Mouse (Mus musculus) cerebellum, postnatal 25 days (tissue): ENCODE data around the gene Cxcr4.
"Not testable (repeated sequence)": the region's sequence is repeated elsewhere in the genome, so short reads cannot be mapped to it uniquely, and the experiment has no call there.

ENCODE experiments used
- DNase-seq, 2 experiments: peaks; one replicate each; pipeline ENCODE4 v3.0.0; 2021; ENCODE audit warnings: mixed read lengths in 2 of 2

Gene Cxcr4

DNA sequence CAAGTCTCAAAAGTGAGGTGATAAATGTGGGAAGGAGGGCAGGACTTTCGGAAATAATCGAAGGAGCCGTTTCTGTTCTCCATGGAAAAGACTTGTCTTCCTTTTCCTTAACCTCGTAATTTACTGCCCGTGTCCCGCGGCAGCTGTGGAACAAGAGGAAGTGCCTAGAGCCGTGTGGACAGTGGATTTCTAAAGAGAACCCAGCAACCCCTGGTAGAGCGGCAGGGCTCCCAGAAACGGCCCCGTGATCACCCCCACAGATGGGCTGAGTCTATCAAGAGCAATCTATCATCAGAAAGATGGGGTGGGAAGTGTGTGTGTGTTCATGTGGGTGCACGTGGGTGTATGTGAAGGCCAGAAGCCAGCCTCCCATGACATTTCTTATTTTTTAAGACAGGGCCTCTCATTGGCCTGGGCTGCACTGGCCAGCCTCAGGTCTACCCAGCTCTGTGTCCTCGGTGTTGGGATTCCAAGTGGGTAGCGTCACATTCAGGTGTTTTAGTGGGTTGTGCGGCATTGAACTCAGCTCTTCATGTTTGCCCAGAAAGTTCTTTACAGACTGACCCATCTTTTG, 5.2 kb upstream of the Cxcr4 start:
- no peak for DNase-seq

DNA sequence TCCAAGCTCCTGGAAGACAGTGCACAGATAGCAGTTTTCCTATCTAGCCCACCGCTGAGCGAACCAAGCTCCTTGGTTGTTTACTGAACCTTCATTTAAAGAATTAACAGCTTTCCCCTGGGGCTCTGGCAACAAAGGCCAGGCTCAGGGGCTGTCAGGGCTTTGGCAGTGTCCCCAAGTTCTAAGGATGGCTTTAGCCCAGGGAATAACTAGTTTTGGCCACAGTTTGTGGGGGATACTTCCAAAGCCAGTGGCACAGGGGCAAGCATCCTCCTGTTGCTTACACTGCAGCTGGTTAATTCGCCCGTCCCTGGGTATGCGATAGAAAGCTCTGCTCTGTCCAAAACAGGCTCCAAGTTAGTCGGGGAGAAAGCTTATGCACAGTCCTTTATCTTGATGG, 3.4 kb upstream of the Cxcr4 start:
- DNase-seq, result no peak

DNA sequence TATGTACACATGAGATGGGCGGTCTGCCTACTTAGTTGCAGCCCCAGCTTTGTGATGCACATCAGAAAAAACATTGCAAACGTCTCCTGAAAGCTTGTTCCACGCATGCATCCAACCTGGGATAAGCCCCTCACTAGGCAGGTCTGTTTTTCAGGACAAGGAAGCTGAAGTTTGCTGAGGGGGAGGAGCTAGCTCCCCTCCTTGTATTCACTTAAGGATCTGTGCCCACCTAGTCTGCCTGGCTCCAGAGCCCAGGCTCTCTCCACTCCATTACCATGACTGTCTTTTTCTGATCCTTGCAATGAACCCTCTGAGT, 3.0 kb upstream of the Cxcr4 start:
- no peak for DNase-seq

DNA sequence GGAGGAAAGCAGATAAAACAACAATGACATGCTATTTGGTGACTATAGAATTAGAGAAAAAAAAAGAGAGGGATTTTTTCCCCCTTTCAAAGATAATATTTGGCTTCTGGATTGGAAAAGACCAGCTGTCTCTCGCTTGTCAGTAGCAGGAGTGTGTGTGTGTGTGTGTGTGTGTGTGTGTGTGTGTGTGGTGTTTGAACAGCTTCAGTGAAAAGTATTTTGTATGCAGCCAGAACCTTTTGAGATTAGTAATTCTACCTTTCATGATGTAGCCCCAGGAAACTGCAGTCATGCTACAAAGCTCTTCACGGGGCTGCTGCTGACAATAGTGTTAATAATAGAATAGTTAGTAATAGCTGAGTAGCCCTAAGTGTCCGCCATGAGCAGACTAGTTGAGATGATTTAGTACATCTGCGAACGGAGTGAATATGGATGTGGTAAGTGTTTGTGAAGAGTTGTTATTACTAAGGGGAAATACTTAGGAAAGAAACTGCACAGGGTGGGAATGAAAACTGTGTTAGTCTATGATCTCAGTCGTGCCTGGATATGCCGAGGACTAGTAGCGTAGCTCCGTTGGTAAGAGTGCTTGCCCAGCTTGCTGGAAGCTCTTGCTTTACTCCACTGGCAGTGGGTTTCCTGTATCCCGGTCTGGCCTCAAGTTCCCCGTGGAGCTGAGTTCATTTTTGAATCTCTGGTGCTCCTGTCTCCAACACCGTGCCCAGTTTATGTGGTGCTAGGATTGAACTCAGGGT, 2.4 kb upstream of the Cxcr4 start:
- DNase-seq, result no peak

DNA sequence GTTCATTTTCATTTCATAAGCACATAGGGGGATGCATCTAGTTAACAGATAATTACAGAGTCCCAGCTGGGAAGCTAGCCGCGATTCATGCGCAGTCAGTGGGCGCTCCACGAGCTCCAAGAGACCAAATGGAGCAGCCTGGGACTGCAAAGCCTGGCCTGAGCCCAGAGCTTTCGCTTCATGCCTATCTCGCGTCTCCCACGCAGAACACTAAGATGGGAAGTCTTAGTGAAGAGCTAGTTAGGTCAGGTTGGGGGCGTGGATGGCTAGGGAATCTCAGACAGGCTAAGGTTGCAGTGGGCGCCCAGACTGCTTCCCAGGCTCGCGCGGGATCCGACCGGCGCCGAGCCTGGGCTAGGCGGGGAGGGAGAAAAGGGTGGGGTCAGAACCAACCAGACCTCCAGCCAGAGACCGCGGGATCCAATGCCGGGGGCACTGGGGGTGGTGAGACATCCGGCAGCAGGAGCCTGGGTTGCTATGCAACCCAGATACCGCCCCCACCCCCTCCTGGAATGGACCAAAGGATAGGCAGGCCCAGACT, 938 bp upstream of the Cxcr4 start:
- peak; percentile 25 to 26 for DNase-seq

DNA sequence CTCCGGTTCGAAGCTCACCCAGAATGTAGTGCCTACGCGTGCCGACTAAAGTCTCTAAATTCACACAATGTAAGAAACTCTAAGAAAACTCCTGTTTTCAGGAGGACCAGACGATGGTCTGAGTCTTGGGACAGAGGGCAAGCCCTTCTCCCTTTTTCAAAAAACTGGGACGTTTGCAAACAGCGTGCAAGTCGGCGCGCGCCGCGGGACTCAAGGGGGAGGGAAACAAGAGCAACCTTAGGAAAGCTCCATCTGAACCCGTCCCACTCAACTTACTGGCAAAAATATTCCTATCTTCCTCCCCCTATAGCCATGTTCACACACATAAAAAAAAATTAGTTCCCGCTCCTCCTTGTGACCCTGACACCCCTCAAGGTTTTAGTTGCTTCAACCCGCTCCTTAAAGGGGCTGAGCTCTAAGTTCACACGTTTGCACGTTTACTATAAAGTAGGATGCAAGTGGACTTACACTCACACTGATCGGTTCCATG, 327 bp downstream of the Cxcr4 start:
- DNase-seq, result no peak

DNA sequence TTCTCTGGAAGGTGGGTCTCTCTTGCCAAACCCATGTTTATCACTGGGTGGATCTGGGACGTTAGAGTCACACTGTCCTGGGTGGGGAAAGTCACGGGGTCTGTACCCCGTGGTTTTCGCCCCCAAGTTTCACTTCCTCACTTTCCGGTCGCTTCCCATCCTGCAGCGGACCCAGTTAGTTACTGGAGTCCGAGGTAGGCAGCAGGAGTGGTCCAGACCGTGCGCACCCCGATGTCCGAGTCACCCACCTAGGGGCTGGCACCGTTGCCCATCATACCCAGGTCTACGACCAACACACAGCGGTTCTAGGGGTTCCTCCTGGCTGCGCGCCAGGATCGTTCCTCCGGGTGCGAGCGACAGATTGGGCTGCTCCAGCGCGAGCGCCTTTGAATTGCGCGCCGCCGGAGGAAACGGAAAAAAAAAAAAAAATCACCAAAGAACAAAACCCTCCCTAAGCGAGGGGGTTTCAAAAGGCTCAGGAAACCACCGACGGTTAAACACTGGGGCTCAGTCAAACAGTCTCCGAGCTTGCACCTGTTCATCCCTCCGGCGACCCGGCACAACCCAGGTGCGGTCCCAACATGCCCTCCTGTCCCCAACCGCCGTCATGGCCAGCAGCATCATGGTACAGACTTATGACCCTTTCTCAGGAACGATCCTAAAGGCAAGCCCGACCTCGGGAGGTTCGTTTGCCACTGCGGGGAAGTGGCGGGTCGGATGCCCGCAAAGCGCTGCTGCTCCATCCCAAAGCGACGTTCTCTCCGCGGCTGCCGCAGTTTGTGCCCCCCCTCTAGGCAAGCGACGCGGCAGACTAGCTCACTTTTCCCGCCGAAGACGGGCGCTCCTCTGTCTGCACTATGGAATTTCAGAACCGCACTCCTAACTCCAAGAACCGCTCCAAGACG, 1.0 kb downstream of the Cxcr4 start:
- peak; percentile 19 to 47 for DNase-seq

DNA sequence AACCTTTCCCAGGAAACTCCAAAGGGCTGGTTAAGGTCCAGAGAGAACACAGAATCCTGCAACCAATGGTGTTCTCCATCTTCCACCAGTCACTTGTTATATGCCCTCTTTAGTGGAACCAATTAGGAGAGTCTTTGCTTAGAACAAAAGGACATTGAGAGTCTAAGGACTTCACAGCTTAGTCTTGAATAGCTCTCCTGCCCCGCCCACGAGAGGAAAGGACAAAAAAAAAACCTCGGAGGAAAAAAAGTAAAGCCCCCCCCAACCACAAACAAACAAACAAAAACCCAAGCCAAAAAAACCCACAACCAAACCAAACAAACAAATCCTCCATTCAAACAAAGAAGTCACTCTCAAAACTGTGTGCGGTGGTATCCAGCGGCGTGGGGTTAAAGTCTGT, 2.1 kb downstream of the Cxcr4 start:
- DNase-seq, result no peak

DNA sequence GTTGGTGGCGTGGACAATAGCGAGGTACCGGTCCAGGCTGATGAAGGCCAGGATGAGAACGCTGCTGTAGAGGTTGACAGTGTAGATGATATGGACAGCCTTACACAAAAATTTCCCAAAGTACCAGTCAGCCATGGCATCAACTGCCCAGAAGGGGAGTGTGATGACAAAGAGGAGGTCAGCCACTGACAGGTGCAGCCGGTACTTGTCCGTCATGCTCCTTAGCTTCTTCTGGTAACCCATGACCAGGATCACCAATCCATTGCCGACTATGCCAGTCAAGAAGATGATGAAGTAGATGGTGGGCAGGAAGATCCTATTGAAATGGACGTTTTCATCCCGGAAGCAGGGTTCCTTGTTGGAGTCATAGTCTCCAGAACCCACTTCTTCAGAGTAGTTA, 2.6 kb downstream of the Cxcr4 start:
- DNase-seq, result no peak

DNA sequence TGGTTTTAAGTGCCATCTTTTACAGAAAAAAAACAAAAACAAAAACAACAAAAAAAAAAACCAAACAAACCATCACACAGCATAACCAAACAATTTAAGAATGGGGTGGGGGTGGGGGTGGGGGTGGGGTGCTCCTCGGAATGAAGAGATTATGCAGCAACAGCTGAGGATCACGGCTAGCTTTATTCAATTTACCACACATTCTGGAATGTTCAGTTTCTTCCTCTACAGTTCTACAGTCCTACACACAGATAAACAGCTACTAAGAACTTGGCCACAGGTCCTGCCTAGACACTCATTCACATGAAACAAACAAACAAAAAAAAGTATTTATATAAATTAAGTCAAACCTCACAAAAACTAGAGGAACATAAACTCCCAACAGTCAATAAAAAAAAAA, 3.8 kb downstream of the Cxcr4 start:
- DNase-seq, result no peak

DNA sequence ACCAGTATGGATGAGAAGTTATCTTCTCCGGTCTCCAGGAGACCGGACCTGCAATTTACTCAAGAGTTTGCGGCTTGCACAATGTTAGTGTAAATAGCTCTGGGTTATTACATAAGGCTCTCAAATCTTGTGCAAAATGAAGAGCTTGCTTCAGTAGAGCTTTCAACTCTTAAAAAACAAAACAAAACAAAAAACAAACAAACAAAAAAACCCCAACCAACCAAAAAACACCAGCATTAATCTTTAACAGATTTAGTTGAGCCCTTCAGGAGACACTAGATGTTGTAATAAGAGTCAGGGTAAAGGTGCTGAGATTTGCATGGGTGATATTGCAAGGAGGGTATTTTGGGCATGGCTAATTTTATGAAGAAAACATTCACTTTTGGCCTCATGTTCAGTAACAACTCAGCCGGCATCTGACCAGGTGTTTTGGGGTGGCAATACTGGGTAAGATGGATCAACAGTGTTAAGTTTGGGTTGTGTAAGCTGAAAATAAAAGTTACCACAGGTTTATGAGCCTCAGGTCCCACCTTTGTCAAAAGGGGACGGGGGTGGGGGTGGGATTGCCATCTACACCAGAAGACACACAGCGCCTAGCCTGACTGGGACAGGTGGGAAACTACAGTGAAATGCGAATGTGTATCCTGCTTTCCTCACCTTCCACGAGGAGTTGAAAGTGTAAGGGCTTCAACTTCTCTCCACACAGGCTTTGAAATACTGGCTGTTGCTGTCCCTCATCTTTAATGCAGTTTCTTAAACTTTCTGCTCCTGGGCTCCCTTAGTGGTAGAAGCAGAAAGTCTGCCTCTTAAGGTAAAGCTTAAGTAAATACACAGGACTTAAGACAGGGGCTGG, 4.9 kb downstream of the Cxcr4 start:
- no peak for DNase-seq

DNA sequence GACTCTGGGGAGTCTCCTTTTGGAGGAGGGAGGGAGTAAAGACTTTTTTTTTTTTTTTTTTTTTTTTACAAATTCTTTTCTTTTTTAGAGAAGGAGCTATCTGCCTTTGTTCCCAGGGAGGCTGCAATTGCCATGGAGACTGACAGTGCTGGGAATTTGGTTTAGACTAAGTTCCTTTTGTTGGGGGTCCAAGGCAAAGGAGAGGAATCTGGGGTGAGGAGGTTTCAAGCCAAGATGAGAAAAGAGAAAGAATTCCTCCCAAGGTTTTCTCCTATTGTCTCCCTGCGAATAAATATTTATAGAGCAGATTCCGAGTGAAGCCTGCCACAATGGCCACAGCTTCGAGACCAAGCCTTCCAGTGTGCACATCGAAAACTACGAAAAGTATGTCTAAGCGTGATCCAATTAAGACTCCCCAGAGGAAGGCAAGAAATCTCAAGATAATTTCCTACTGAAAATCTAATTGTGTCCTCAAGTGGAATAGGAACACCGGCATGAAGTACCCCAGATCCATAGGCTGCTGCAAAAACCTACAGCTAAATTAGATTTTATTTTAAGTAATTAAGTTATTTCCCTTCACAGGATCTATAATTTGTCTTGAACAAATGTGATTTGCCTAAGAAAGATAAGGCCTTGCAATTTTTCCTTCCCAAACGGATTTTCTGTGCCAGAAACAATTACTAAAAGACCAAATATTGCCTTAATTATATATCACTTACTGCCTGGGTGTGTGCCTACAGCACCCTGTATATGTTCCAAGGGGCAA, 5.7 kb downstream of the Cxcr4 start:
- no peak for DNase-seq

DNA sequence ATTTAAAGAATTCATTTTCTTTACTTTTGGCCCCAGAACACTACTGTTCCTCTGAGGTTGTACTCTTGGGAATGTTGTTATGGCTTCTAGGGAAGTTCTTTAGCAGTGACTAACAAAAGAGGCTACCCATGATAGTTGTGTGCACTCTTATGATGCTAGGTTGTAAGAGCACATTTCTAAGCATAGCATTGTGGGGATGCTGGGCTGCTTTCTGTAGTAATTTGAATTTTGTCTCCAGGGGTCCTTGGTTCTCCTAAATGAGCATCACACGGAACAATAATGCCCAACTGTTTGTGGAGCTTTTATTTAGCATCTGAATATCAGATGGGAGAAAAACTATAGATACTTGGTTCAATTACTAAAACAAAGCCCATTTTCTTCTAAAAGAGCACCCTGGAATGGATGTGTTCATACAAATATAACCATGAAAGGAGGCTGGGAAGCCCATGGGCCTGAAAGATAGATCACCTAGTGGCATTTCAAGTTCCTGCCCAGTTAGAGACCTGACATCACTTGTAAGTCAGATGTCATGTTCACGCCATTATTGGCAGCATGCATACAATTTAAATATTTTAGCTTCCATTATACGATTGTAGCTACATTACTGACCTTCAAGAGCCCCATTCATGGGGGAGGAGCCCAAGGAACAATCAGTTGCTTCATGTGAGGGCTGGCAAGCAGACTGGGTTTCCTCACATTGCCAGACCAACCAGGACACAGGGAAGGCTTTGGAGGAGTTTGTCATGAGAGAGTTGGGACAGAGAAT, 6.5 kb downstream of the Cxcr4 start:
- DNase-seq, result no peak

DNA sequence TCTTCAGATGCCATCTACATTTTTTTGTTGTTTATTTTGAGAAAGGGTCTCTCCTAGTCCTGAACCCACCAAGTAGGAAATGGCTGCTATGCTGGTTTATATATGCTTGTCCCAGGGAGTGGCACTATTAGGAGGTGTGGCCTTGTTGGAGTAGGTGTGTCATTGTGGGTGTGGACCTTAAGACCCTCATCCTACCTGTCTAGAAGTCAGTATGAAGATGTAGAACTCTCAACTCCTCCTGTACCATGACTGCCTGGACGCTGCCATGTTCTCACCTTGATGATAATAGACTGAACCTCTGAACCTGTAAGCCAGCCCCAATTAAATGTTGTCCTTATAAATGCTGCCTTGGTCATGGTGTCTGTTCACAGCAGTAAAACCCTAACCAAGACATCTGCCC, 7.4 kb downstream of the Cxcr4 start:
- not testable (repeated sequence) for DNase-seq

DNA sequence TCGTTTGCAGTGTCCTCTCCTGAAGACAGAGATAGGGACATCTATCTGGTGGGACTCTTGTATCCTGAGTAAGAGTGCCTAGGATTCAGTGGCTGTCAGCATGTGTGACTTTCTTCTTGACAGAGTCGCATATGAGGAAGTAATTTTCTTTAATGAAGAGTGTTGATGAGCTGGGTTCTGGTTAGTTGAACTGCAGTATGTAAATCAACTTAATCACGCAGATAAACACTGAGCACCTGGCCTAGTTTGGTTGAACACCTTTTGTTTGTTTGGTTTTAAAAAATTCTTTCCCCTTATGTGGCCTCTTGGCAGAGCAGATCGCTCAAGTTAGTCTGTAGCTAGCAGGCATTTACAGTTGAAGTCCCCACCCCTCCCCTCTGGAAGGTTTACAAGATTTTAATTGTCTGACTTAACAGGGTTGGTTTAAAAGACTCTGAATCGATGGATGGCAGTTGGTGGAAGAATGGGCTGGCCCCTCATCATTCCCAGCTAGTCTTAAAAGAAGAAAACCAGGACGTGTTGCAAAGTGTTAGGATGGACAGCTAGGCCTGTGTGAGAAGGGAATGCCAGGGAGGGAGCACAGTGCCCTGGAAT, 8.7 kb downstream of the Cxcr4 start:
- no peak for DNase-seq

DNA sequence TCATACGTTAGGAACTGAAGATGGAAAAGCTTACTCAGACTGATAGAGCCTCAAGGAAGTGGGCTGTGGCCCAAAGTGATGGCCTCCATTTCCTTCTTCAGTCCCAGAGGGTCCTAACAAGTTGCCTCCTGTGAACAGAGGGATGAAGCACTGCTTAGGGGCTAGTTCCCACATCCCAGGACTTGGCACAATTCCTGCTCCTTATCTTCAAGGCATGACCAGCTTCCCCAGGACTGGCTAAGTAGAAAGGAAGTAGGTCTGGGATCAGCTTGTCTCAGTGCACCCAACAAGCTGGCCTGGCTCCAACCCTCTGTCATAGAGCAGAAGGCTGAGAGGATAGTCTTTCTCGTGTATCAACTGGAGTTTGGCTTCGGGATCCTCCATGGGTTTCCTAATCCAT, 11.8 kb downstream of the Cxcr4 start:
- DNase-seq, result peak in 1 of 2 experiments; percentile 25

DNA sequence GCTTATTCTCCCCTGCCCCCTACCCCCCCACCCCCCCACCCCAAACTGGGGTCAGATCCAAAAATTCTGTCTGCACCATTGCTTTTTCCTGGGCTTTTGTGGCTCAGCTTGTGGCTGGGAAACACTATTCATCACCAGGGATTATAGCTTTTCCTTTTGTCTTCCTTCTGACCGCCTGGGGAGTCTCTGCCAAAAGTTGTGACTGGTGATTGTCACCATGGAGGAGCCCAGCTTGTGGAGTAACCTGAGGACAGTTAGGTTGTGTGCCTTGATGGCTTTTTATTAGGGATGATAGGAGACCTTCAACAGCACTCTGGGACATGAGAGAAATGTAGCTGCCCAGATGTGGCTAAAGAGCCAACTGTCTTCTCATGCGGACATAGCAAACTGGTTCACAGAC, 13.6 kb downstream of the Cxcr4 start:
- no peak for DNase-seq

DNA sequence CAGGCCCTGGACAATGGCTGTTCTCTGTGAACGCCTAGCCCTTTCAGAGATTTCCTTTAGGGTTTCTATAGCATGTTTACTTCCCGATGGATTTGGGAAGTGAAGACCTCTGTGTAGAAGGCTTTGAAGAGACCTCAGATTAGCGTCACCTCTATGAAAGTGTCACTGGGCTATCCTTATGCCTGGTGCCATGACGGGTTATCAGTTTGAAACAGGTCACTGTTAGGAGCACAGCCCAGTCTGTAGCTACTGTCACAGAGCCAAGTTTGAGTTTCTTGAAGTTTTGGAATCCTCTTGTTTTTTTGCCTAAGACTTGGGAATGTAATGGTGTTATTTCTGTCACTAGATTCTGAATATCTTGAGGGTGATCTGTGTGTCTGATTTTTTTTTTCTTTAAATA, 17.0 kb downstream of the Cxcr4 start:
- no peak for DNase-seq

DNA sequence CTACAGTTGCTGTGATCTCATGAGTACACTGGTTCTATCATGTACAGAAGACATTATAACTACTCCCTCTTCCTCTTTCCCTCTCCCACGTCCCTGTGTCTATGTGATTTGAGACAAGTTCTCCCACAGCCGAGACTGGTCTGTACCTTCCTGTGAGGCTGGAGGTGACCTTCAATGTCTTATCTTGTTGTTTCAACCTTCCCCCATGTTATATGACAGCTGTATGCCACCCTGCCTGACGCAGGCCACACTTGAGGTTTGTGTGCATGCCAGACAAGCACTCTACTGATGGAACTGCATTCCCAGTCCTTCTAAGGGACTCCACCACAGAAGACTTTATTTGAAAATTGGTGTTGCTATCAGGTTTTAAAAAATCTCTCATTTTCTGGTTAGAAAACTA, 21.1 kb downstream of the Cxcr4 start:
- no peak for DNase-seq

DNA sequence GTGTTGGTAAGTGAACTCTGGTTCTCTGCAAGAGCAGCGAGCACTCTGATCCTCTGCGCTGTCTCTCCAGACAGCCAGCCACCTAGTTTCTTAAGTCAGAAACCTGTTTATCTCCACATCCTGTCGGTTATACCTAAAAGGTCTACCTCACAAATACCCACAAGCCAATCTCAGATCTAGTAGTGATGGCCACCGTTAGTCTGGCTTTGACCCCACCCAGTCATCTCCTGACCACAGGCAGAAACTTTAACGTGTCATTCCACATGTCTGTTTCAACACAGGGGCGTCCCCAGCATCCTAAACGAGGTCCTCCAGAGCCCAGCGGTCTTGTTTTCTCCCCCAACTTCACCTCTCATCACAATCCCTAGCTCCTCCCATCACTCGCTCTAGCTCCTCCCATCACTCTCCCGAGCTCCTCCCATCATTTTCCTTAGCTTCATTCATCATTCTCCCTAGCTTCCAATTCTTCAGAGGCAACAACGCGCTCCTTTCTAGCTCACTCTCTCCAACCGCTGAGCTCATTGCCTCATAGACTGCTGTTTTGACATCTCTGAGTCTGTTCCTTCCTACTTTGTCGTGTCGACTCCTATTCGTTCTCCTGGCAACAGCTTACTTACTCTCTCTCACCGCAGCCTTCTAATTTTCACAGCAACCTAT, 22.0 kb downstream of the Cxcr4 start:
- no peak for DNase-seq
